Mouse (Mus musculus): ENCODE data around the gene Cnmd.

GRCm38 (mm10) chr14:79588534-79588951 lies 73.4 kb downstream of the Cnmd start:
- TF ChIP-seq CTCF (IDR thresholded peaks at IDR 0.05; ENCODE audit: low read depth), result no peak
- TF ChIP-seq EP300 (optimal IDR thresholded peaks at IDR 0.05), result no peak
